Mouse (Mus musculus) kidney, postnatal 0 days (tissue): Measurements from ENCODE around the gene Ppara. TPM values are rescaled to one million over a fixed set of nuclear protein-coding genes. Genes with fewer than 3 reads are reported as not detected.
A peak's percentile ranks its signal among the peaks of the same experiment; 100 is the strongest.

Experiments used
- ATAC-seq: fragments of 200-750 bp; cut with Nextera tagmentation; replicated peaks from 2 replicates; pipeline ENCODE4 v1.8.0; 2017; ENCODE audit warnings: low read depth, moderate number of reproducible peaks, moderate TSS enrichment, moderate library complexity; ENCODE audit not compliant: low FRiP score
- DNase-seq: peaks from one replicate; pipeline ENCODE4 v3.0.0-alpha.2; 2016; ENCODE audit warnings: low spot score
- H3K27ac ChIP-seq: fragments of 300-500 bp; sonication (generic); 2 replicates; pipeline ENCODE4 v1.5.1; 2014; ENCODE audit warnings: mild to moderate bottlenecking
- H3K27me3 ChIP-seq: fragments of 300-500 bp; sonication (generic); 2 replicates; pipeline ENCODE4 v1.6.1; 2014; ENCODE audit warnings: low read length, mixed read lengths; ENCODE audit not compliant: insufficient read depth
- H3K36me3 ChIP-seq: fragments of 300-500 bp; sonication (generic); 2 replicates; pipeline ENCODE4 v1.6.1; 2014; ENCODE audit warnings: low read length, mixed read lengths; ENCODE audit not compliant: insufficient read depth
- H3K4me1 ChIP-seq: fragments of 300-500 bp; sonication (generic); replicated peaks from 2 replicates; pipeline ENCODE4 v1.6.1; 2014; ENCODE audit warnings: antibody characterized with exemption, low read length, mixed read lengths; ENCODE audit not compliant: insufficient read depth
- H3K4me2 ChIP-seq: fragments of 300-500 bp; sonication (generic); 2 replicates; pipeline ENCODE4 v1.6.1; 2014; ENCODE audit warnings: mild to moderate bottlenecking, low read length, moderate library complexity, mixed read lengths
- H3K4me3 ChIP-seq: fragments of 300-500 bp; sonication (generic); replicated peaks from 2 replicates; pipeline ENCODE4 v1.5.1; 2014; ENCODE audit warnings: low read depth, low read length
- H3K9ac ChIP-seq: fragments of 300-500 bp; sonication (generic); 2 replicates; pipeline ENCODE4 v1.6.1; 2014; ENCODE audit warnings: low read depth, low read length
- H3K9me3 ChIP-seq: fragments of 300-500 bp; sonication (generic); replicated peaks from 2 replicates; pipeline ENCODE4 v1.6.1; 2016; ENCODE audit warnings: low read length, inconsistent platforms, mixed read lengths
- CTCF ChIP-seq: IDR thresholded peaks from 2 replicates; pipeline ENCODE4 v1.5.1; 2016; ENCODE audit warnings: antibody characterized with exemption, low read depth, mild to moderate bottlenecking, moderate library complexity
- WGBS: fragments of 180-500 bp; shearing (Covaris S2); extraction: QIAGEN DNeasy Blood & Tissue Kit; methylation state at CpG from one replicate; pipeline ENCODE4 v1.1.7; 2014; 5-methylcytosine and 5-hydroxymethylcytosine counted together
- microRNA counts: library from miRNA; unstranded; fragments of <30 nt; microRNA quantifications from one replicate; lab custom pipeline; 2015
- microRNA-seq: library from miRNA; unstranded; fragments of <30 nt; microRNA quantifications from one replicate; pipeline ENCODE4, GENCODE M21; 2016
- polyA plus RNA-seq: library from polyadenylated mRNA; unstranded; fragments of >200 nt; fragmentation: Nextera tagmentation; extraction: Ambion mirVana; gene quantifications from 2 replicates; pipeline ENCODE4 v1.2.1, GENCODE M21; 2015

Ppara gene
- polyA plus RNA-seq, 1 experiment from 2014 or later = 12.0 TPM

GRCm38 (mm10) chr15:85835335-85835734 is 100.6 kb downstream of the Ppara start:
- DNase-seq = no peak
- TF ChIP-seq CTCF = peak; percentile 38; the same call in 1 of the 2 replicates
- Histone ChIP-seq H3K9ac (no peak overlapping the region), H3K27ac (no peak overlapping the region), H3K4me1 (0 out of 2 replicates have a peak, but pooled peaks cover 3% of the 10 kb centered on the region), H3K36me3 (no peaks in the 10 kb centered on the region), H3K4me3 (no peak overlapping the region), H3K9me3 (no peaks in the 10 kb centered on the region), H3K27me3 (no peaks in the 10 kb centered on the region), H3K4me2 (no peak overlapping the region)
- 58% methylated on average over 3 of the region's 3 CpGs for WGBS
- no peak for ATAC-seq

- DNase-seq (no peak), ATAC-seq (no peak)
- no peak overlapping the region for H3K9ac ChIP-seq
- TF ChIP-seq CTCF = no peak
- no peak overlapping the region for H3K4me2 ChIP-seq
- H3K27ac ChIP-seq = no peak overlapping the region
- no peak overlapping the region for H3K4me3 ChIP-seq
- 0 out of 2 replicates have a peak, but pooled peaks cover 1% of the 10 kb centered on the region for H3K4me1 ChIP-seq
- H3K27me3 ChIP-seq = no peaks in the 10 kb centered on the region
- H3K36me3 ChIP-seq = no peaks in the 10 kb centered on the region
- H3K9me3 ChIP-seq = no peaks in the 10 kb centered on the region
- 99% methylated on average over 5 of the region's 5 CpGs for WGBS
Measured at GRCm38 (mm10) chr15:85836887-85837286, 102.1 kb downstream of the Ppara start.

- Histone ChIP-seq H3K36me3 (no peaks in the 10 kb centered on the region), H3K4me3 (no peak overlapping the region), H3K4me2 (no peak overlapping the region), H3K4me1 (no peaks in the 10 kb centered on the region), H3K27ac (no peak overlapping the region), H3K27me3 (no peaks in the 10 kb centered on the region), H3K9ac (no peak overlapping the region), H3K9me3 (no peaks in the 10 kb centered on the region)
- DNase-seq (no peak), ATAC-seq (no peak)
- TF ChIP-seq CTCF = peak; percentile 59
- WGBS = 47% methylated on average over 6 of the region's 6 CpGs
Measured at GRCm38 (mm10) chr15:85840983-85841382, 106.2 kb downstream of the Ppara start.

- Histone ChIP-seq H3K27ac (no peak overlapping the region), H3K4me3 (no peak overlapping the region), H3K4me1 (no peaks in the 10 kb centered on the region), H3K36me3 (no peaks in the 10 kb centered on the region), H3K9ac (no peak overlapping the region), H3K4me2 (no peak overlapping the region), H3K27me3 (no peaks in the 10 kb centered on the region), H3K9me3 (no peaks in the 10 kb centered on the region)
- ATAC-seq (no peak), DNase-seq (no peak)
- TF ChIP-seq CTCF = no peak
- 78% methylated on average over 5 of the region's 5 CpGs for WGBS
Measured at GRCm38 (mm10) chr15:85841796-85842360, 107.1 kb downstream of the Ppara start.

- H3K27me3 ChIP-seq = no peaks in the 10 kb centered on the region
- H3K9ac ChIP-seq = no peak overlapping the region
- no peaks in the 10 kb centered on the region for H3K9me3 ChIP-seq
- H3K4me3 ChIP-seq = no peak overlapping the region
- H3K27ac ChIP-seq = no peak overlapping the region
- TF ChIP-seq CTCF = no peak
- H3K4me2 ChIP-seq = no peak overlapping the region
- ATAC-seq (no peak), DNase-seq (no peak)
- H3K36me3 ChIP-seq = no peaks in the 10 kb centered on the region
- no peaks in the 10 kb centered on the region for H3K4me1 ChIP-seq
Measured at GRCm38 (mm10) chr15:85845071-85845470, 110.3 kb downstream of the Ppara start.

GRCm38 (mm10) chr15:85851656-85852392 is 117.0 kb downstream of the Ppara start:
- no peak overlapping the region for H3K4me2 ChIP-seq
- no peak overlapping the region for H3K9ac ChIP-seq
- WGBS = 85% methylated on average over 12 of the region's 12 CpGs
- H3K4me1 ChIP-seq = no peaks in the 10 kb centered on the region
- ATAC-seq = no peak
- H3K27ac ChIP-seq = no peak overlapping the region
- no peaks in the 10 kb centered on the region for H3K9me3 ChIP-seq
- TF ChIP-seq CTCF = peak; percentile 45
- H3K36me3 ChIP-seq = no peaks in the 10 kb centered on the region
- H3K4me3 ChIP-seq = no peak overlapping the region
- H3K27me3 ChIP-seq = no peaks in the 10 kb centered on the region
- DNase-seq = no peak

MicroRNAs encoded within 50 kb of the gene (microRNA counts, 519-probe panel; counts per million panel counts)
- 7,681 counts per million, percentile 97 among the panel's probes with 10 or more counts for microRNA mmu-let-7b (lab: Ali Mortazavi, UCI)
- 7,613 counts per million, percentile 97 among the panel's probes with 10 or more counts for microRNA mmu-let-7c (lab: Ali Mortazavi, UCI)

Small RNAs within 50 kb of the gene (microRNA-seq; reads per million reads assigned to microRNA genes)
- gene Mirlet7b = 5,912 reads per million, percentile 92 among the genes with 10 or more reads in this experiment
- gene Mirlet7c-2 = 179 reads per million, percentile 58 among the genes with 10 or more reads in this experiment

Other genes starting within 250 kb of the Ppara start
- not detected in 2 replicates for gene 7530416G11Rik, start 231.8 kb upstream of the Ppara start, polyA plus RNA-seq
- 24.9 and 26.3 TPM in 2 replicates for gene Wnt7b, start 152.5 kb upstream of the Ppara start, polyA plus RNA-seq
- gene Cdpf1, start 76.7 kb downstream of the Ppara start, polyA plus RNA-seq = 35.3 and 38.5 TPM in 2 replicates
- gene Pkdrej, start 86.8 kb downstream of the Ppara start, polyA plus RNA-seq = 0.13 TPM in 2 replicates
- 8.7 and 9.1 TPM in 2 replicates for gene Ttc38, start 97.3 kb downstream of the Ppara start, polyA plus RNA-seq
- 11.4 and 12.8 TPM in 2 replicates for gene Gtse1, start 124.8 kb downstream of the Ppara start, polyA plus RNA-seq
- gene Trmu, start 144.3 kb downstream of the Ppara start, polyA plus RNA-seq = 37.1 and 40.9 TPM in 2 replicates